24 mouse cellular contexts compared by ENCODE assay signal in the genomic region with DNA sequence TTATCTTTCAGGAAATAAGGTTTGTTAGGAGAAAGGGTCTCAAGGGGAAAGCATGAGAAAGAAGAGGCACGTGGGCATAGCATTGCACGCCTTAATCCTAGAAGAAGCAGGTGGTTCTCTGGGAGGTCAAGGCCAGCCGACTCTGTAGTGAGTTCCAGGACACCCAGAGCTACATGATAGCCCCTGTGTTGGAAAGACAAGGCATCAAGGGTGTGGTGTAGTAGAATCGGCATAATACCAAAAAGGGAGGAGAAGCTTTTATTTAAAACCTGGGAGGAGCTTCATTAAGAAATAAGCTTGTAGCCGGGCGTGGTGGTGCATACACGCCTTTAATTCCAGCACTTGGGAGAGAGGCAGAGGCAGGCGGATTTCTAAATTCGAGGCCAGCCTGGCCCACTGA. TPM values are rescaled to one million over a fixed set of nuclear protein-coding genes. Genes with fewer than 3 reads are reported as not detected.
"Had no signal": no experiment of that assay in that cellular context is flagged by ENCODE, and none has a peak within 500 bp of the region (broad histone marks: within the 10 kb centered on the region; RNA-seq: fewer than 3 reads in every experiment).

No protein-coding gene starts in this region.

- H3K9me3 ChIP-seq: kidney, embryonic 15.5 days; limb, embryonic 12.5 days; limb, embryonic 15.5 days; lung, embryonic 15.5 days; midbrain, embryonic 12.5 days; midbrain, embryonic 15.5 days; neural tube, embryonic 13.5 days had no signal

- DNase-seq: kidney, adult 11 months; kidney, adult 8-10 months; kidney, postnatal 10 days; kidney, postnatal 36 days; left cerebral cortex, postnatal 4 days; lung, adult 18-20 months; lung, postnatal 10 days; lung, postnatal 36 days; retina, postnatal 1 day; right cerebral cortex, postnatal 14 days; thymus, adult 18-20 months; thymus, postnatal 36 days had no signal

- H3K9ac ChIP-seq: kidney, embryonic 15.5 days; limb, embryonic 12.5 days; limb, embryonic 15.5 days; liver, embryonic 14.5 days; lung, embryonic 15.5 days; midbrain, embryonic 12.5 days; midbrain, embryonic 15.5 days; neural tube, embryonic 13.5 days had no signal

- H3K27ac ChIP-seq: kidney, embryonic 15.5 days; limb, embryonic 12.5 days; limb, embryonic 15.5 days; liver, embryonic 14.5 days; lung, embryonic 15.5 days; midbrain, embryonic 12.5 days; midbrain, embryonic 15.5 days; neural tube, embryonic 13.5 days had no signal

- ATAC-seq: midbrain, embryonic 15.5 days had no signal

- H3K27me3 ChIP-seq: kidney, embryonic 15.5 days; limb, embryonic 12.5 days; limb, embryonic 15.5 days; lung, embryonic 15.5 days; midbrain, embryonic 12.5 days; midbrain, embryonic 15.5 days; neural tube, embryonic 13.5 days had no signal

- H3K36me3 ChIP-seq: kidney, embryonic 15.5 days; limb, embryonic 15.5 days; lung, embryonic 15.5 days; midbrain, embryonic 12.5 days; midbrain, embryonic 15.5 days; neural tube, embryonic 13.5 days had no signal

- H3K4me1 ChIP-seq: limb, embryonic 12.5 days; limb, embryonic 15.5 days had no signal

- H3K4me3 ChIP-seq: kidney, embryonic 15.5 days; limb, embryonic 12.5 days; limb, embryonic 15.5 days; lung, embryonic 15.5 days; midbrain, embryonic 12.5 days; midbrain, embryonic 15.5 days; myocyte; neural tube, embryonic 13.5 days had no signal

RNA-seq across cellular contexts. Expression of gene Aqp3, which starts 59.0 kb away (rescaled TPM):
- total RNA-seq: layer of hippocampus, adult 8-10 months; left cerebral cortex, adult 8-10 months; left cerebral cortex, postnatal 14 days had no signal
- polyA plus RNA-seq: myocyte had no signal
